Mouse (Mus musculus) heart, adult 2 months (tissue): ENCODE measurements around the gene Rasip1. TPM values are rescaled to one million over a fixed set of nuclear protein-coding genes. Genes with fewer than 3 reads are reported as not detected.
A peak's percentile ranks its signal among the peaks of the same experiment; 100 is the strongest.
"Not testable (repeated sequence)": the region's sequence is repeated elsewhere in the genome, so short reads cannot be mapped to it uniquely, and the experiment has no call there.

ENCODE experiments used
- DNase-seq, 2 experiments: peaks; one replicate each; pipeline ENCODE4 v3.0.0; 2021
- H3K27ac ChIP-seq: fragments of 200-600 bp; 2 replicates; pipeline ENCODE4 v1.8.1; 2022
- H3K27me3 ChIP-seq: fragments of 200-500 bp; 2 replicates; pipeline ENCODE4 v1.6.1; 2012; ENCODE audit warnings: mild to moderate bottlenecking, low read length, inconsistent platforms, mixed read lengths; ENCODE audit not compliant: control insufficient read depth, insufficient read depth
- H3K36me3 ChIP-seq: fragments of 200-500 bp; 2 replicates; pipeline ENCODE4 v1.6.1; 2012; ENCODE audit warnings: low read length, inconsistent platforms; ENCODE audit not compliant: control insufficient read depth, insufficient read depth
- H3K4me1 ChIP-seq: fragments of 200-500 bp; 2 replicates; pipeline ENCODE4 v1.6.1; 2011; ENCODE audit warnings: low read length; ENCODE audit not compliant: control insufficient read depth, insufficient read depth
- H3K4me3 ChIP-seq: fragments of 200-600 bp; 2 replicates; pipeline ENCODE4 v1.8.1; 2022
- H3K79me2 ChIP-seq: fragments of 200-500 bp; replicated peaks from 2 replicates; pipeline ENCODE4 v1.6.1; 2012; ENCODE audit warnings: mild to moderate bottlenecking, inconsistent platforms, low read length, moderate library complexity, mixed read lengths; ENCODE audit not compliant: control insufficient read depth, insufficient read depth
- H3K9ac ChIP-seq: fragments of 200-500 bp; 2 replicates; pipeline ENCODE4 v1.6.1; 2012; ENCODE audit warnings: low read depth, mild to moderate bottlenecking, control low read depth, inconsistent platforms, low read length, mixed read lengths
- CTCF ChIP-seq: fragments of 200-600 bp; IDR thresholded peaks from 2 replicates; pipeline ENCODE4 v1.8.1; 2022; ENCODE audit warnings: antibody characterized with exemption, mild to moderate bottlenecking, moderate library complexity
- EP300 ChIP-seq: fragments of 200-500 bp; IDR thresholded peaks from 2 replicates; pipeline ENCODE4 v1.6.1; 2011; ENCODE audit warnings: low read depth, low read length, control low read depth; ENCODE audit not compliant: insufficient read depth
- POLR2A ChIP-seq: fragments of 200-500 bp; IDR thresholded peaks from 2 replicates; pipeline ENCODE4 v1.6.1; 2011; ENCODE audit warnings: mild to moderate bottlenecking, low read depth, low read length, control low read depth; ENCODE audit not compliant: insufficient read depth
- WGBS: fragments of 180-500 bp; shearing (Covaris S2); methylation state at CpG from one replicate; pipeline ENCODE4 v1.1.7; 2018; 5-methylcytosine and 5-hydroxymethylcytosine counted together
- intact Hi-C: fragments of 180-260 bp; cut with DNase I; formaldehyde crosslinking; loops from one replicate; pipeline ENCODE4 v1.15.1; 2025
- polyA plus RNA-seq: library from polyadenylated mRNA; depleted of rRNA; stranded (reverse); fragments of >200 nt; gene quantifications from 2 replicates; pipeline ENCODE4 v1.2.3, GENCODE M21; 2012
- total RNA-seq, 2 experiments: library from RNA; stranded (reverse); gene quantifications; 2 replicates each; pipeline ENCODE4 v1.2.3; 2021

Gene Rasip1
- total and polyA plus RNA-seq, 3 experiments = 25.0 to 30.5 (median 25.5) TPM

- Histone ChIP-seq H3K4me1 (peaks cover 14% of the 10 kb centered on the region), H3K9ac (no peak overlapping the region), H3K4me3 (no peak overlapping the region), H3K27me3 (no peaks in the 10 kb centered on the region), H3K27ac (no peak overlapping the region), H3K79me2 (no peaks in the 10 kb centered on the region), H3K36me3 (no peaks in the 10 kb centered on the region)
- TF ChIP-seq CTCF (no peak), EP300 (no peak), POLR2A (no peak)
- intact Hi-C loops = loop anchor here (5.0 kb wide), 1 partner anchor 37 kb away; the partner anchor contains the start of gene Ntn5
- no peak for DNase-seq
- 84% methylated on average over 6 of the region's 6 CpGs for WGBS
Measured at GRCm38 (mm10) chr7:45644872-45645590, 17.7 kb downstream of the Rasip1 start.

GRCm38 (mm10) chr7:45645591-45645971, 18.3 kb downstream of the Rasip1 start:
- Histone ChIP-seq H3K79me2 (no peaks in the 10 kb centered on the region), H3K36me3 (no peaks in the 10 kb centered on the region), H3K9ac (no peak overlapping the region), H3K27ac (no peak overlapping the region), H3K27me3 (no peaks in the 10 kb centered on the region), H3K4me3 (no peak overlapping the region), H3K4me1 (peaks cover 14% of the 10 kb centered on the region)
- intact Hi-C loops = no loop called here
- no peak for DNase-seq
- WGBS = 77% methylated on average over 7 of the region's 7 CpGs
- TF ChIP-seq POLR2A (no peak), EP300 (no peak), CTCF (no peak)

DNA sequence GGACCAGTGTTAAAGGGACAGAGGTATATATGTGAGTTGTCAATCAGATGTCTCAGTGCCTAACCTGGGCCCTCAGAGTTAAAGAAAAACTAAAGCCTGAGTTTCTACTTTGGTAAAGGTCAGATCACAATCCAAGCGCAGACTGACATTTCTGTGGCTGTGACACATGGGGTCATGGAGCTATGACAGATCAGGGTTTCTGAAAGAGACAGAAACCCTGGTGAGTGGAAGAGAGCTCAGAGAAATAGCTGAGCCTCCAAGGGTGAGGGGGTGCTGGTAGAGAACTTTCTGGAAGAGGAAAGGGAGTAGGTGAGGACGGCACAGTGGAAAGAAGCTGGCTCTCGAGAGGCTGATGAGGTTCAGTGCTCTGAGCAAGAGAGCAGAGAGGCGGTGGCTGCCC, 19.4 kb downstream of the Rasip1 start:
- H3K9ac ChIP-seq = no peak overlapping the region
- no peak overlapping the region for H3K4me3 ChIP-seq
- TF ChIP-seq POLR2A (no peak), EP300 (no peak), CTCF (no peak)
- WGBS = 78% methylated on average over 4 of the region's 4 CpGs
- DNase-seq = no peak
- no peaks in the 10 kb centered on the region for H3K36me3 ChIP-seq
- no peaks in the 10 kb centered on the region for H3K27me3 ChIP-seq
- intact Hi-C loops = no loop called here
- peaks cover 7% of the 10 kb centered on the region for H3K4me1 ChIP-seq
- no peak overlapping the region for H3K27ac ChIP-seq
- H3K79me2 ChIP-seq = no peaks in the 10 kb centered on the region

DNA sequence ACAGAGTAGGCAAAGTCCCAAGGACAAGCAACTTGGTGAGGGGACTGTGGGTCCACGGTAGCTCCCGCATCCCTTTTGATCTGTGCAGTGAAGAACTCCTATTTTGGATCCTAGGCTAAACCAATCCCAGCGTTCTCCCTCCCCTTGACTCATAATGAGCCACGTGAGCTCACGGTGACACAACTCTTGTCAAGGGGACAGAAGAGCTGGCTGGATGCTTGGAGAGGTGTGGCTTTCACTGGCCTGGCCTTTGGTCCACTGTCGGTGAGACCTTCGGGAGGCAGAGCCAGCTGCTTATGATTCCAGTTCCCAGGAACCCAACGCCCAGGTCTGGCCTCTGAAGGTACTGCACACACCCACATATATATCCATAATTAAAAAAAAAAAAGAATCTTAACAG, 22.1 kb downstream of the Rasip1 start:
- intact Hi-C loops = no loop called here
- no peaks in the 10 kb centered on the region for H3K79me2 ChIP-seq
- peak overlapping the region; percentile 70 for H3K27ac ChIP-seq
- no peaks in the 10 kb centered on the region for H3K27me3 ChIP-seq
- no peak overlapping the region for H3K9ac ChIP-seq
- no peaks in the 10 kb centered on the region; the same call in 1 of the 2 replicates for H3K4me1 ChIP-seq
- TF ChIP-seq CTCF = peak; percentile 37
- TF ChIP-seq EP300 = peak; percentile 92
- TF ChIP-seq POLR2A = peak; percentile 58
- 35% methylated on average over 8 of the region's 8 CpGs for WGBS
- no peak overlapping the region for H3K4me3 ChIP-seq
- H3K36me3 ChIP-seq = no peaks in the 10 kb centered on the region
- peak; percentile 47 to 77 for DNase-seq

- H3K27me3 ChIP-seq, H3K79me2 ChIP-seq, H3K36me3 ChIP-seq, H3K4me3 ChIP-seq, H3K27ac ChIP-seq, H3K9ac ChIP-seq, DNase-seq, intact Hi-C loops, H3K4me1 ChIP-seq: not testable (repeated sequence)
- 94% methylated on average over 20 of the region's 20 CpGs for WGBS
Measured at GRCm38 (mm10) chr7:45650484-45650883, 23.2 kb downstream of the Rasip1 start.

GRCm38 (mm10) chr7:45654424-45655047, 27.2 kb downstream of the Rasip1 start:
- Histone ChIP-seq H3K79me2 (no peaks in the 10 kb centered on the region), H3K27ac (no peak overlapping the region), H3K27me3 (no peaks in the 10 kb centered on the region), H3K9ac (no peak overlapping the region), H3K36me3 (no peaks in the 10 kb centered on the region), H3K4me1 (no peaks in the 10 kb centered on the region; the same call in none of the 2 replicates), H3K4me3 (peak overlapping the region; percentile 10; the same call in 1 of the 2 replicates)
- TF ChIP-seq CTCF (no peak), EP300 (no peak), POLR2A (no peak)
- WGBS = 28% methylated on average over 17 of the region's 17 CpGs
- intact Hi-C loops = no loop called here
- no peak for DNase-seq
